Mouse (Mus musculus) intestine, embryonic 16.5 days (tissue): ENCODE measurements at regions not wholly inside any gene's neighbourhood (a gene's known extent, or its start where the extent isn't known, plus 50 kb on each side); places are given as distances from the start of the nearest gene placed in this dataset.

Experiments used
- ATAC-seq: fragments of 200-750 bp; cut with Nextera tagmentation; 2 replicates; pipeline ENCODE4 v1.8.0; 2017; ENCODE audit warnings: moderate TSS enrichment, moderate library complexity
- H3K27ac ChIP-seq: fragments of 300-500 bp; sonication (generic); 2 replicates; pipeline ENCODE4 v1.5.1; 2014; ENCODE audit warnings: mild to moderate bottlenecking, low read length
- H3K27me3 ChIP-seq: fragments of 300-500 bp; sonication (generic); replicated peaks from 2 replicates; pipeline ENCODE4 v1.6.1; 2014; ENCODE audit warnings: low read length, control low read depth, mixed read lengths; ENCODE audit not compliant: control insufficient read depth, insufficient read depth
- H3K36me3 ChIP-seq: fragments of 300-500 bp; sonication (generic); 2 replicates; pipeline ENCODE4 v1.6.1; 2014; ENCODE audit warnings: low read length, control low read depth; ENCODE audit not compliant: control insufficient read depth, insufficient read depth
- H3K4me1 ChIP-seq: fragments of 300-500 bp; sonication (generic); 2 replicates; pipeline ENCODE4 v1.6.1; 2014; ENCODE audit warnings: low read length, control low read depth, mixed read lengths; ENCODE audit not compliant: control insufficient read depth, insufficient read depth
- H3K4me2 ChIP-seq: fragments of 300-500 bp; sonication (generic); 2 replicates; pipeline ENCODE4 v1.6.1; 2014; ENCODE audit warnings: low read depth, low read length, control low read depth
- H3K4me3 ChIP-seq: fragments of 300-500 bp; sonication (generic); 2 replicates; pipeline ENCODE4 v1.5.1; 2014; ENCODE audit warnings: mild to moderate bottlenecking, low read length
- H3K9ac ChIP-seq: fragments of 300-500 bp; sonication (generic); 2 replicates; pipeline ENCODE4 v1.6.1; 2014; ENCODE audit warnings: low read depth, low read length
- H3K9me3 ChIP-seq: fragments of 300-500 bp; sonication (generic); 2 replicates; pipeline ENCODE4 v1.6.1; 2016; ENCODE audit warnings: low read length, control low read depth; ENCODE audit not compliant: control insufficient read depth
- WGBS: fragments of 180-500 bp; shearing (Covaris S2); extraction: QIAGEN DNeasy Blood & Tissue Kit; methylation state at CpG from one replicate; pipeline ENCODE4 v1.1.7; 2014; 5-methylcytosine and 5-hydroxymethylcytosine counted together

DNA sequence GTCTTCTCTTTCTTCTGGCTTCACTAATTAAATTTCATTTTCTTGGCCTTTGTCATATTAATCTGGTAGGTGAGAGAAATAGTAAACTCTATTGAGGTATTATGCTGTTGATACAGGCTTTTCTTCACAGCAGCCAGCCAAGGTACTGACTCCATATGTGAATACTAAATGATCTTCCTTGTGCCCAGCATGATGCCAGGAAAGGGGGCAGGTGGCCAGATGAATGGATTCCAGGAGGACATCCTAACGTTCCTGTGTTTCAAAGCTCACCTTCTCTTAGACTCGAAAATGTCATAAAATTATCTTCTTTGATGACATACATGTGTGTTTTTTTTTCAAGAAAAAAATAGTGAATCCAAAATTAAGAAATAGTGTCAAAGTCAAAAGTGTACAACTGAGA is 1064.4 kb downstream of the Bcl11a start:
- no peak for ATAC-seq
- H3K4me2 ChIP-seq = no peak overlapping the region
- WGBS = 74% methylated on average over 2 of the region's 2 CpGs
- H3K27me3 ChIP-seq = no peaks in the 10 kb centered on the region
- H3K4me3 ChIP-seq = no peak overlapping the region
- H3K9me3 ChIP-seq = no peaks in the 10 kb centered on the region
- no peaks in the 10 kb centered on the region for H3K4me1 ChIP-seq
- no peak overlapping the region for H3K27ac ChIP-seq
- H3K9ac ChIP-seq = no peak overlapping the region
- no peaks in the 10 kb centered on the region for H3K36me3 ChIP-seq

DNA sequence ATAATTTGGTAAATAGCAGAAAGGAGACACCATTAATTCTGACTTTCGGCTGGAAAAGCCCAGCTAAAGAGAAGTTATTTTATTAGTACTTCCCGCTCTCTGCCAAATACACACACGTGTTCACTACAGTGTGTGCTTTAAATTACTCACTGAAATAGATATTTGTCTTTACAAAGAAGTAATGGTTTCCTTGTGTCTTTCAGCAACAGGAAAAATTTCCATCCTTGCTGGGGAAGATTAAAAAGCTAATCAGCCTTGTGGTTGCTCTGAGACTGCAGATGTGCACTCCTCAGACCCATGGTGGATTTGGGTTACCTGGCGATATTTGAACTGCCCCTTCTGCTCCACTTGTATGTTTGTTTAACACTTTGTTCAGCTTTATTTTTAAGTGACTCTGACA is 1065.0 kb downstream of the Bcl11a start:
- ATAC-seq = no peak
- no peak overlapping the region for H3K4me2 ChIP-seq
- no peak overlapping the region for H3K27ac ChIP-seq
- H3K27me3 ChIP-seq = no peaks in the 10 kb centered on the region
- no peaks in the 10 kb centered on the region for H3K36me3 ChIP-seq
- no peaks in the 10 kb centered on the region for H3K9me3 ChIP-seq
- H3K4me3 ChIP-seq = no peak overlapping the region
- H3K9ac ChIP-seq = no peak overlapping the region
- no peaks in the 10 kb centered on the region for H3K4me1 ChIP-seq
- WGBS = 69% methylated on average over 4 of the region's 4 CpGs

DNA sequence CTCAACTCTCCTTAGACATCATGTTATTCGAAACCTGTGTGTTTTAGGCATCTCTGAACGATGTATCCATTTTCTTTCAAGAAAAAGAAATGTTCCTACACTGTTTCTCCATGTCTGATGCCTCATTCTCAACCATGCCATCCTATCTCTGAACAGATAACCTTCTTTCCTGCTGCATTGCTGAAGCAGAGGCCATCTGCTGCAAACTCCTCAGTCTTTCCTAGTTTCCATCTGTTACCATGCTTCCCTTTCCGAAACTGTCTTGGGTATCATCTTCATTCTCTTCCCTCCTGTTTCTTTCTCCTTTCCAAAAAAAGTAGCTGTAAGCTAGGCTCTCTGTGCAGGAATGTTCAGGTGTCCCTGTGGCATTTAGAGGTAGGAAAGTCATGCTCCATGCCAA is 1063.3 kb downstream of the 5730522E02Rik start:
- H3K27ac ChIP-seq = no peak overlapping the region
- H3K9ac ChIP-seq = no peak overlapping the region
- no peaks in the 10 kb centered on the region for H3K9me3 ChIP-seq
- no peak overlapping the region for H3K4me3 ChIP-seq
- H3K4me1 ChIP-seq = no peaks in the 10 kb centered on the region
- no peak overlapping the region for H3K4me2 ChIP-seq
- no peaks in the 10 kb centered on the region for H3K27me3 ChIP-seq
- no peaks in the 10 kb centered on the region for H3K36me3 ChIP-seq
- no peak for ATAC-seq
- 86% methylated on average over 3 of the region's 3 CpGs for WGBS

DNA sequence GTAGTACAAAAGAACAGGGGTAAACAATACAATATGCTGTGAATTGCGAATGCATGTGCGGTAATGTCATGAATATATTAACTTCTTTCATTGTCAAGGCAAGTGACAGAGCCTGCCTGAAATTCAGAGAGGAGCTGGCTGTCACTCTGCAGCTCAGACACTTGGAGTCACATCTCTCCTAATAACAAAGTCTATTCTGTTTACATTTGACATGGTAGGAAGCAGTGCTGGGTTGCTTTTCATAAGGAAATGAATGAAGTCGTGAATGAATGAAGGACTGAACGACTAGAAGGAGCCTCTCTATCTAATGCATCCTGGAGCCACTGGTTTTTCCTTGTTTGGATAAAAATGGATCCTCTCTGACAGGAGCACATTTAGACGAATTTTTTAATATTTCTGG is 1053.9 kb downstream of the 5730522E02Rik start:
- Histone ChIP-seq H3K4me1 (no peaks in the 10 kb centered on the region), H3K9ac (no peak overlapping the region), H3K27me3 (no peaks in the 10 kb centered on the region), H3K4me2 (no peak overlapping the region), H3K9me3 (no peaks in the 10 kb centered on the region), H3K36me3 (no peaks in the 10 kb centered on the region), H3K4me3 (no peak overlapping the region), H3K27ac (no peak overlapping the region)
- 34% methylated on average over 5 of the region's 5 CpGs for WGBS
- ATAC-seq = no peak

DNA sequence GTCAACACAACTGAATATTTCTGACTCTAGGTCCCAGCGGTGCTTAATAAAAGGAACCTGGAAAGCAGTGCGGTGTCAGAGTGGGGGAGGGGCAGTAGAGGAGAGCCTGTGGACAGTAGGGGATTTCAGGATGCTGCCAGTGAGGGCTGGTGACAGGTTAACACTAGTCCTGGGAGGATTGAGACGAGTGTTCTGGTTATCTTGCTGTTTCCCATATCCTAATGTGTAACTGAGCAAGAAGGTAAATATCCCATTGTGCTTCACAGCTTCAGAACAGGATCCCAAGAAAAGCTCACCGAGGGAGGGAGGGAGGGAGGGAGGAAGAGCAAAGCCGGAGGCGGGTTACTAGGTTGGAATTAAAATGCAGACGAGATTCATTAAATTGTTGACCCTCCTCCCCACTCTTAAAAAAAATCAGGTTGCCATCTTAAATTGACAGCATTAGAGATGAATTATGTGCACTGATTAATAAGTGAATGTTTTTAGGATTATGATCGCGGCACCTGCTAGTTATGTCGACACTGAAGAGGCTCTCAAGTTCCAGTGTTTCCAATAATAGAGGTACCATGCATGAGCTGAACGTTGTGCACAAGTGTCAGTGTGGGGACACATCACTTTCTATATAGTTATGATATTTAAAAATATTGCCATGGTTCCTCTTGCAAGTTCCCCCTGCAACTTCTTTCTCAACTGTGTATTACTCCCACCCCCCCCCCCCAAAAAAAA is 1053.3 kb downstream of the 5730522E02Rik start:
- H3K4me1 ChIP-seq = no peaks in the 10 kb centered on the region
- no peaks in the 10 kb centered on the region for H3K27me3 ChIP-seq
- no peaks in the 10 kb centered on the region for H3K9me3 ChIP-seq
- H3K4me3 ChIP-seq = no peak overlapping the region
- H3K27ac ChIP-seq = no peak overlapping the region
- no peak overlapping the region for H3K9ac ChIP-seq
- no peak overlapping the region for H3K4me2 ChIP-seq
- H3K36me3 ChIP-seq = no peaks in the 10 kb centered on the region
- 35% methylated on average over 11 of the region's 11 CpGs for WGBS
- ATAC-seq = no peak

DNA sequence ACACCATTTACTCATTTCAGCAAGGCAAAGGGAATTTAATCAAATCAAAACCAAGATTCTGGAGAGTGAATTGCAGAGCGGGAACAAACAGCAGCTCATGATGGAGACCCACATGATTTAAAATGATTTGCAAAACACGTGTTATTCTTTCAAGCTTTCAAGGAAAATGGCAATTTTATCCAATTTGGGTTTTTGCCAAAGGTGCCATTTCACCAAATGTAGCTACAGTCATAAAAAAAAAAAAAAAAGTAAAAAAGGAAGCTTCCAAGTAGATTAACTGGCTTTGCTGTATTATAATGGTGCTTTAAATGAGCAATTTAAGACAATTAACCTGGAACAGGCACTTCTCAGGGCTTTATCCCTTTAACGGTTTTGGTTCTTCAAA is 1052.7 kb downstream of the 5730522E02Rik start:
- ATAC-seq = no peak
- H3K27ac ChIP-seq = no peak overlapping the region
- H3K4me1 ChIP-seq = no peaks in the 10 kb centered on the region
- no peak overlapping the region for H3K4me3 ChIP-seq
- no peaks in the 10 kb centered on the region for H3K9me3 ChIP-seq
- H3K4me2 ChIP-seq = no peak overlapping the region
- no peaks in the 10 kb centered on the region for H3K27me3 ChIP-seq
- H3K9ac ChIP-seq = no peak overlapping the region
- H3K36me3 ChIP-seq = no peaks in the 10 kb centered on the region
- WGBS = 62% methylated on average over 3 of the region's 3 CpGs

DNA sequence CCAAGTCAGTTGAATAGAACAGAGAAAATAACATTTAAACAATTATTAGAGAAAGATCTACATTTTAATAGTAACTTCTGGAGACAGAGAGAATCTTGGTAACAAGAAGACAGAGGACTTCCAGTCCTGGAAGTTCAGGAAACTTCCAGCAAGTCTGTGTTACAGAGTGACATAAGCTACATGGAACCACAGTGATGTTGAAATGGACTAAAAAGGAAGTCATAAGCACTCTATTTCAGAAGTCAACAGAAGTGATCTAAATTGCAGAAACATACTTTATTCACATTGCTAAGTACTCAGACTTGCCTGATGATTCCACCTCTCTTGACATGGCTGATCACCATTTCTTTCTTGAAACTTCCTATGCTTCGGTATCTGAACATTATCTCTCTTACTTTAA is 1051.7 kb downstream of the 5730522E02Rik start:
- Histone ChIP-seq H3K9ac (no peak overlapping the region), H3K36me3 (no peaks in the 10 kb centered on the region), H3K27me3 (no peaks in the 10 kb centered on the region), H3K4me3 (no peak overlapping the region), H3K4me2 (no peak overlapping the region), H3K4me1 (no peaks in the 10 kb centered on the region), H3K9me3 (no peaks in the 10 kb centered on the region), H3K27ac (no peak overlapping the region)
- ATAC-seq = no peak
- WGBS = 88% methylated on average over 1 of the region's 1 CpGs

DNA sequence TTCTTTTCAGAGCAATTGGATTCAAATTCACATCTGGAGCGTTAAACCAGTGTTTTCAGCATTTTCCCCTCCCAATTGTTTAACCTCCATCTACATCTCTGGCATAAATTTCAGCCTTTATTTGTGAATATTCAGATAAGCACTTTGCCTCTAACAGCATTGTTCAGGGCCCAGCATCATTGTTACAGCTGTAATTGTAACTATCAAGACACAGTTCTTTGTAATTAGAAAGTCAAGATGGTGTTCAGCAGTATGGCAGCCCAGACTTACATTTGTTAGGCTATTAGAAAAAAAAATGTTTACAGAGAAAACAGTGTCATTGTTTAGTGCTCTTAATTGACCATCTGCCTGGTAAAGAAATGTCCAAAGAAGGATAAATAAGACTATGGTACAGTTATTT is 1042.6 kb downstream of the 5730522E02Rik start:
- Histone ChIP-seq H3K4me2 (no peak overlapping the region), H3K9ac (no peak overlapping the region), H3K27ac (no peak overlapping the region), H3K4me1 (no peaks in the 10 kb centered on the region), H3K9me3 (no peaks in the 10 kb centered on the region), H3K27me3 (no peaks in the 10 kb centered on the region), H3K36me3 (no peaks in the 10 kb centered on the region), H3K4me3 (no peak overlapping the region)
- 95% methylated on average over 1 of the region's 1 CpGs for WGBS
- no peak for ATAC-seq

DNA sequence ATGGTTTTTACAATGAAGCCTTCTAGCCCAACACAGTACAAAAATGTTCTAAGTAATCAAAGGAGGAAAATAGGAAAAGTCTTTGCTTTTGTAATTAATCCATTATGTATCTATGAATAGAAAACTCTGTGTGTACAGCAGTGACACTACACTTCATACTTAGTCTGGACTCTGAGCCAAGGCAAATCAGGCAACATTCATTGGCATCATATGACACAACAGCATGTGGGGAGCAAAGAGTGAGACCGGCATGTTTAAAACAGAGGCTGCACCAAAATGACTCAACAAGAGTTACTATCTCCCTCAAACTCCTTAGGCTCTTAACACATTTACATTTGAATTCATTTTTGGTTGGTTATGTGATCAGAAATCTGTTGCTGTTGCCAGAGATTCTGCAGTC is 1039.5 kb downstream of the 5730522E02Rik start:
- Histone ChIP-seq H3K4me1 (no peaks in the 10 kb centered on the region), H3K27ac (no peak overlapping the region), H3K36me3 (no peaks in the 10 kb centered on the region), H3K9ac (no peak overlapping the region), H3K9me3 (no peaks in the 10 kb centered on the region), H3K4me3 (no peak overlapping the region), H3K27me3 (no peaks in the 10 kb centered on the region), H3K4me2 (no peak overlapping the region)
- no peak for ATAC-seq
- 97% methylated on average over 1 of the region's 1 CpGs for WGBS
